Mouse (Mus musculus) bone marrow, adult 2 months (tissue): ENCODE results near the gene Wipi1. TPM values are rescaled to one million over a fixed set of nuclear protein-coding genes. Genes with fewer than 3 reads are reported as not detected.
"Not testable (repeated sequence)": the region's sequence is repeated elsewhere in the genome, so short reads cannot be mapped to it uniquely, and the experiment has no call there.

Experiments used
- H3K27ac ChIP-seq: fragments of 200-500 bp; 2 replicates; pipeline ENCODE4 v1.5.1; 2012; ENCODE audit warnings: low read depth, mild to moderate bottlenecking, control low read depth, inconsistent platforms, low read length; ENCODE audit not compliant: control insufficient read depth, poor library complexity, insufficient read depth
- H3K4me1 ChIP-seq: fragments of 200-500 bp; 2 replicates; pipeline ENCODE4 v1.6.1; 2011; ENCODE audit warnings: low read length; ENCODE audit not compliant: control insufficient read depth, insufficient read depth
- H3K4me3 ChIP-seq: fragments of 200-500 bp; replicated peaks from 2 replicates; pipeline ENCODE3; 2011; ENCODE audit warnings: mild to moderate bottlenecking, low read depth, low read length, control low read depth; ENCODE audit not compliant: control insufficient read depth
- CTCF ChIP-seq: fragments of 200-500 bp; IDR thresholded peaks from 2 replicates; pipeline ENCODE4 v1.5.1; 2011; ENCODE audit warnings: low read length, control low read depth; ENCODE audit not compliant: control insufficient read depth, insufficient read depth
- POLR2A ChIP-seq: fragments of 200-500 bp; IDR thresholded peaks from 2 replicates; pipeline ENCODE4 v1.6.1; 2011; ENCODE audit warnings: low read depth, mild to moderate bottlenecking, control low read depth, low read length, borderline replicate concordance; ENCODE audit not compliant: control insufficient read depth
- WGBS: fragments of 180-500 bp; shearing (Covaris S2); methylation state at CpG from one replicate; pipeline ENCODE4 v1.1.7; 2018; 5-methylcytosine and 5-hydroxymethylcytosine counted together
- polyA plus RNA-seq: library from polyadenylated mRNA; stranded (reverse); fragments of >200 nt; gene quantifications from 2 replicates; pipeline ENCODE4 v1.2.4, GENCODE M21; 2011; ENCODE audit warnings: low replicate concordance; ENCODE audit not compliant: missing spikeins, insufficient read depth, insufficient read length

Wipi1 gene
- polyA plus RNA-seq, 1 experiment, result 13.3 TPM

DNA sequence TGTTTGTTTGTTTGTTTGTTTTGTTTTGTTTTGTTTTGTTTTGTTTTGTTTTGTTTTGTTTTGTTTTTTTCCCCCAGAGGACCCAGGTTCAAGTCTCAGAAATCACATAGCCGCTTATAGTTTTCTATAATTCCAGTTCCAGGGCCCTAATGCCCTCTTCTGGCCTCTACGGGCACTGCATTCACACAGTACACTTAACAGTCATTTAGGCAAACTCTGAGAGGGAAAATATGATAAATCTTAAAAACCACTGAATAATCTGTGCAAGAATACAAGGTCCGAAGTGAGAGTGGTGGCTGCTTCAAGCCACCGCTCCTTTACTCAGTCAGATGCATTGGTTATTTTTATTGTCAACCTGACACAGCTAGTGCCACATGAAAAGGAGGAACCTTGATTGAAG lies 15.9 kb upstream of the Wipi1 start:
- 78% methylated on average over 4 of the region's 4 CpGs for WGBS
- no peak for TF ChIP-seq POLR2A
- TF ChIP-seq CTCF, result no peak

DNA sequence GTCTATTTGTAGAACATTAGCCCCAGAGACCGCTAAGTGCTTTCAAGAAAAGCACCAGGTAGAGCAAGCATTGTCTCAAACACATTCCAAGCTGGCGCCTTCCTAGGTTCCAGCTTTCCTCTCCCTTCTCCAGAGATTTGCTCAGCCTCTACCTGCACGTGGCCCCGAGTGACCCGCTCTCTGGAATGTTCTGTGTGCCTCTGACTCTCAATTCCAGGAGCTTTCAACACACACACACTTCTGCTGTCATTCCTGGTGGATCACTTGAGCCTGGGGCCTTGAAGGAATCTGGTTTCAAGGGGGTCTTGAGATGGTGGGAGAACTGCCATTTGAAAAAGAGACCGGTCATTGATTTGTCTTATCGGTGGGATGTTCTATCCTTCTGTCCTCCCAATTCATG lies 11.5 kb upstream of the Wipi1 start:
- no peak for TF ChIP-seq POLR2A
- no peak for TF ChIP-seq CTCF
- 90% methylated on average over 7 of the region's 7 CpGs for WGBS
- H3K4me3 ChIP-seq, result no peak overlapping the region
- no peaks in the 10 kb centered on the region for H3K4me1 ChIP-seq
- no peak overlapping the region for H3K27ac ChIP-seq

More for the DNA sequence above, 15.9 kb upstream of the Wipi1 start:
- no peak overlapping the region for H3K27ac ChIP-seq
- H3K4me3 ChIP-seq, result no peak overlapping the region
- no peaks in the 10 kb centered on the region for H3K4me1 ChIP-seq

DNA sequence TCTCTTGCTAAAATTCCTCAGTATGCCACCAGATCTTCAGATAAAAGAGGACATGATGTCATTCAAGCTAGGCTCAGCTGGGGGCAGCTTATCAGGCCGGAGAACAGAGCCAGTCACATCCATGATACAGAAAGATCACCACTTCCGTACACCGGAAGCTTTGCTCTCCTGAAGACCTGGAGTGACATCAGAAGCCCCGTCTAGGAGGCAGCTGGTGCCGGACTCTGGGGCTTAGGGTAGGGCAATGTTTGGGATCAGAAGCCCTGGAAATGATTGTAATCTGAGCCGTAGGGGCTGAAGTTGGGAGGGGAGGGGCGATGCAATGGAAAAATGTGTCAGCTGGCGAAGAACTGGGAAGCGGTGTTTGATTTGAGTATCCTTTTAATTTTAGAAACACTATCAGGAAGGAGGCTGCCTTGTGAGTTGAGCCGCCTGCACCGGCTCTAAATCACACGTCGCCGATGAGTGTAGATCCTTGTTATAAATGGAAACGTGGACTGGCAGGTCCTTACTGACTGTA lies 10.8 kb upstream of the Wipi1 start:
- no peak overlapping the region for H3K4me3 ChIP-seq
- no peak overlapping the region for H3K27ac ChIP-seq
- TF ChIP-seq CTCF, result no peak
- TF ChIP-seq POLR2A, result no peak
- 34% methylated on average over 15 of the region's 15 CpGs for WGBS
- no peaks in the 10 kb centered on the region for H3K4me1 ChIP-seq

DNA sequence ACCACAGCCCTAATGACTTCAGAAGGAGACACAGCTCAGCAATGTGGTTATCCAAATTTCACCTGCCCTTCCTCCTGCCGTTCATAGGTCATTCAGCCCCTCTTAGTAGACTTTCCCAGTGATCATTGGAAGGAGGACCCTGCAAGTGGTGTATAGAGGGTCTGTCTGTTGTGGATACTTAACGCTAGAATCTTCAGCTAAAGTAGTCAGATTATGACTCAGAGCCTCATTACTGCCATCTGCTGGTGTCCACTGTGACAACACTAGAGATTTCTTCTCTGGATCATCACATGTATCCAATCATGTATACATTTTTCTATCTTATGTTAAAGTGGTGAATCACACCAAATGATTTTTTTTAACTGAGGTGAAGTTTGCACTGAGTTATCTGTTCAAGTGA lies 9.4 kb upstream of the Wipi1 start:
- H3K4me1 ChIP-seq, result peaks cover 3% of the 10 kb centered on the region; the same call in 1 of the 2 replicates
- TF ChIP-seq CTCF (peak; percentile 34; the same call in 1 of the 2 replicates), POLR2A (no peak)
- WGBS, result 8% methylated on average over 2 of the region's 2 CpGs
- H3K4me3 ChIP-seq, result no peak overlapping the region
- no peak overlapping the region for H3K27ac ChIP-seq

DNA sequence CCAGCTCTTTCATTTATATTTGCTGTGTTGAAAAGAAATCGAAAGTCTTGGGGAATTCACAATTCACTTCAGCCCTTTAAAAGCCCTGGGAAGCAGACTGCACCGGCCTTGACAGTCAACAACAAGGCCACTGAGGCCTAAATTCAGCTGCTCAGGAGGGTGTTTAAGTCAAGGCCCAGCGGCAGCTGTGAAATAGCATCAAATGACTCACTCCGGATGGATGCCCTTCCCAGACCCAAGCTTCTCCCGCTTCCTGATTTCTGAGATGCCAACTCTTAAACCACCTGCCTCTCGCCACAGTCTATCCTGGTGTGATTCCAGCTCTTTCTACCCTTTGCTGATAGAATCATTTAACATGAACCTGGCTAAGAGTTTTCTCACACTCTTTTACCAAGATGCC lies 8.6 kb upstream of the Wipi1 start:
- Histone ChIP-seq H3K27ac (no peak overlapping the region), H3K4me1 (peaks cover 3% of the 10 kb centered on the region; the same call in 1 of the 2 replicates), H3K4me3 (no peak overlapping the region)
- TF ChIP-seq POLR2A (no peak), CTCF (no peak)
- WGBS, result 84% methylated on average over 6 of the region's 6 CpGs

DNA sequence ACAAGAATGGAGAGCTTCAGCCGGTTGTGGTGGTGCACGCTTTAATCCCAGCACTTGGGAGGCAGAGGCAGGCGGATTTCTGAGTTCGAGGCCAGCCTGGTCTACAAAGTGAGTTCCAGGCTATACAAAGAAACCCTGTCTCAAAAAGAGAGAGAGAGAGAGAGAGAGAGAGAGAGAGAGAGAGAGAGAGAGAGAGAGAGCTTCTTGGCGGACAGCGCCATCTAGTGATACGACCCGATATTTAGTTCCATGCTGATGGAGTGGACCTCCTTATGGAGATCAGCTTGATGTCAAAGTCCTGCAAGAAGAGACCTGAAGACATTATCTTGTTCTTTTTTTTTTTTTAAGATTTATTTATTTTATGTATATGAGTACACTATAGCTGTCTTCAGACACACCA lies 7.3 kb upstream of the Wipi1 start:
- WGBS, result 30% methylated on average over 8 of the region's 8 CpGs
- peak; percentile 47 for TF ChIP-seq CTCF
- H3K4me1 ChIP-seq, H3K27ac ChIP-seq, H3K4me3 ChIP-seq: not testable (repeated sequence)

DNA sequence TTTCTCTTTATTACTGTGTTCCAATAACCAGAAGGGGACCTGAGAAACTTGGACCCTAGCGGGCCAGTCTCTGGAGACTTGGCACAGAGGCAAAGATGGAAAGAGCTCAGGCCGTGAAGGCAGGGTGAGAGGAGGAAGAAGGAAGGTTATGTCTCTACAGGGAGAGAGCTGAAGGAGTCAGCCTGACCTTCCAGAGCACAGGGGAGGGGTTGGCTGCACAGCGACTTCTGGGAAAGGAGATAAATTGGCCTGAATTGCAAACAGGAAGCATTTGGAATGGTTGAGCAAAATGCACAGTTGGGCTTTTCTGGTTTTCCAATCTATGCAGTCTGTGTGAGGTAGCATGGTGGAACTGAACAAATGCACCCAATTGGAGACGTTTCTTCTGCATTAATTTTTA lies 5.0 kb upstream of the Wipi1 start:
- Histone ChIP-seq H3K4me1 (peaks cover 4% of the 10 kb centered on the region), H3K4me3 (peak overlapping the region; percentile 40), H3K27ac (peak overlapping the region; percentile 44)
- 33% methylated on average over 4 of the region's 4 CpGs for WGBS
- no peak for TF ChIP-seq CTCF
- TF ChIP-seq POLR2A, result no peak

DNA sequence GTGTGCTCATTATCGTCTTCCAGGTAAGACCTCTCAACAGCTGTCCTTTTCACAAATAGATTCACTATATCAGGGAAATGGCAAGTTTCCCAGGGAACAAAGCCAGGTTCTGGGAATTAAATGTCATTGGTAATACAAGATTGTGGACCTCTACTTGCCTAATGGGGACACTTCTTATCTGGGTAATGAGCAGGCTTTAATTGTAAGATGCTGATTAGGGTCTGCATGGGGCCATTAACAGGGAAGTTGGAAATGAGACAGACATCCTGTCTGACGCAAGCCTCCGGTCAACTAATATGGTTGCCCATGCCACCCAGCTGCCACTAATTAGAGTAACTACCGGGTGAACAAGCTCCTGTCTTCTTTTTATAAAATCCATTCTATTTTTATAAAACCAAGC lies 4.6 kb upstream of the Wipi1 start:
- Histone ChIP-seq H3K4me3 (no peak overlapping the region), H3K27ac (peak overlapping the region; percentile 44; the same call in 1 of the 2 replicates), H3K4me1 (peaks cover 4% of the 10 kb centered on the region)
- TF ChIP-seq POLR2A (no peak), CTCF (no peak)
- 31% methylated on average over 4 of the region's 4 CpGs for WGBS

DNA sequence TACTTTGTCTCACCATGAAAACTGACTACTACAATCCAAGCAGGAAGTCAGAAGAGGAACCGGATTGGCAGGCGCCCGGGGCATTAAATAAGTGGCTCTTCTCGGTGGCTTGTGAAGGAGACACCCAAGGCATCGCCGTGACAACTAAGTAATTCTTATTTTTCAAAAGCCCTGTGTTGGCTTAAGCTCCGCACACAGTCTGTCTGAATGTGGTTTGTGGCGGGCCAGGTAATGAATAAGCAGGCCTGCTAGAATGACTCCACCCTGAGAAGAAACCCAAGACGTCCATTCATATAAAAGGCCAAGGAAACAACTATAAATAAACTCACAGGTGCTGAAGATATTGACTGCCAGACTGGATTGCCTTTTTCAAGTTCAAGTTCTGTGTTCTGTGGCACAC lies 3.5 kb upstream of the Wipi1 start:
- 2% methylated on average over 9 of the region's 9 CpGs for WGBS
- TF ChIP-seq CTCF (no peak), POLR2A (no peak)
- Histone ChIP-seq H3K4me3 (peak overlapping the region; percentile 45), H3K27ac (peak overlapping the region; percentile 64; the same call in 1 of the 2 replicates), H3K4me1 (peaks cover 4% of the 10 kb centered on the region)
